ENCODE assay signal across 15 mouse cellular contexts in the genomic region with DNA sequence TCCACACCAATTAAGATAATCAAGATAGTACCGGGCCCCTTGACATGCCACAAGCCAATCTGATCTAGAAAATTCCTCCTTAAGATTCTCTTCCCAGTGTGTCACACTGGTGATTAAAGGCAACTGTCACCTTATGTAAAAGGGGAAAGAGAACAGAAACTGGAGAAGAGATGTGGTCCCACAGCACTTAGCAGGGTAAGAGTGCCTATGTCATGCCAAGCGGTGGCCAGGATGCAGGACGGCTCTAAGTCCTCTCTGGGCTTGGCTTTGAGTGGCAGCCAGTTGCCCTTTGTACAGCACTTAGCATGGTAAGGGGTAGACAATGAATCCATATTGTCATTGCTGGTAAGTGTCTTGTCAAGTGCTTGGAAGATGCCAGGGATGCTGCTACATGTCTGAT.
"Had no signal": no experiment of that assay in that cellular context is flagged by ENCODE, and none has a peak within 500 bp of the region (broad histone marks: within the 10 kb centered on the region; RNA-seq: fewer than 3 reads in every experiment).

No protein-coding gene starts in this region.

- DNase-seq: lung, adult 18-20 months; lung, embryonic 14.5 days; lung, postnatal 10 days; lung, postnatal 4 days; retina, postnatal 1 day; right cerebral cortex, adult 18-20 months; right cerebral cortex, postnatal 25 days; right cerebral cortex, postnatal 4 days; spleen, adult 18-20 months; thymus, adult 18-20 months; thymus, postnatal 25 days; thymus, postnatal 4 days had no signal

- H3K9me3 ChIP-seq: midbrain, embryonic 13.5 days; midbrain, embryonic 15.5 days; neural tube, embryonic 12.5 days had no signal

- ATAC-seq: midbrain, embryonic 13.5 days; midbrain, embryonic 15.5 days had no signal

- H3K4me3 ChIP-seq: midbrain, embryonic 13.5 days; midbrain, embryonic 15.5 days; neural tube, embryonic 12.5 days had no signal

- H3K27me3 ChIP-seq: midbrain, embryonic 13.5 days; midbrain, embryonic 15.5 days; neural tube, embryonic 12.5 days had no signal

- H3K36me3 ChIP-seq: midbrain, embryonic 13.5 days; midbrain, embryonic 15.5 days; neural tube, embryonic 12.5 days had no signal

- H3K4me1 ChIP-seq: midbrain, embryonic 13.5 days; midbrain, embryonic 15.5 days; neural tube, embryonic 12.5 days had no signal
